Mouse (Mus musculus) liver, embryonic 11.5 days (tissue): Measurements from ENCODE around the gene H2al2a. TPM values are rescaled to one million over a fixed set of nuclear protein-coding genes. Genes with fewer than 3 reads are reported as not detected.

Experiments
- polyA plus RNA-seq: library from polyadenylated mRNA; unstranded; fragments of >200 nt; fragmentation: Nextera tagmentation; extraction: Ambion mirVana; gene quantifications from 2 replicates; pipeline ENCODE4 v1.2.1, GENCODE M21; 2014

The H2al2a gene
- polyA plus RNA-seq, 1 experiment from 2014 or later = not detected

Other genes starting within 250 kb of the H2al2a start
- gene A930004D18Rik, start 40.8 kb upstream of the H2al2a start, polyA plus RNA-seq = 3.4 and 3.9 TPM in 2 replicates
- 1.6 and 2.4 TPM in 2 replicates for gene Skida1, start 52.1 kb upstream of the H2al2a start, polyA plus RNA-seq
- gene Mllt10, start 58.3 kb upstream of the H2al2a start, polyA plus RNA-seq = 34.0 and 39.9 TPM in 2 replicates